Mouse (Mus musculus) forebrain, embryonic 12.5 days (tissue): Measurements from ENCODE around the gene Wsb1. TPM values are rescaled to one million over a fixed set of nuclear protein-coding genes. Genes with fewer than 3 reads are reported as not detected.
A peak's percentile ranks its signal among the peaks of the same experiment; 100 is the strongest.
"Not testable (repeated sequence)": the region's sequence is repeated elsewhere in the genome, so short reads cannot be mapped to it uniquely, and the experiment has no call there.

Experiments used
- ATAC-seq: fragments of 200-750 bp; cut with Nextera tagmentation; 2 replicates; pipeline ENCODE4 v1.8.0; 2017; ENCODE audit warnings: moderate TSS enrichment; ENCODE audit not compliant: low FRiP score
- H3K27ac ChIP-seq: fragments of 300-500 bp; sonication (generic); 2 replicates; pipeline ENCODE4 v1.5.1; 2016; ENCODE audit warnings: mild to moderate bottlenecking
- H3K27me3 ChIP-seq: fragments of 300-500 bp; sonication (generic); 2 replicates; pipeline ENCODE4 v1.6.1; 2016; ENCODE audit warnings: mild to moderate bottlenecking
- H3K36me3 ChIP-seq: fragments of 300-500 bp; sonication (generic); replicated peaks from 2 replicates; pipeline ENCODE4 v1.6.1; 2016; ENCODE audit warnings: mild to moderate bottlenecking
- H3K4me1 ChIP-seq: fragments of 300-500 bp; sonication (generic); 2 replicates; pipeline ENCODE4 v1.6.1; 2016
- H3K4me2 ChIP-seq: fragments of 300-500 bp; sonication (generic); 2 replicates; pipeline ENCODE4 v1.6.1; 2016; ENCODE audit warnings: mild to moderate bottlenecking, moderate library complexity
- H3K4me3 ChIP-seq: fragments of 300-500 bp; sonication (generic); replicated peaks from 2 replicates; pipeline ENCODE4 v1.5.1; 2016; ENCODE audit warnings: mild to moderate bottlenecking
- H3K9ac ChIP-seq: fragments of 300-500 bp; sonication (generic); 2 replicates; pipeline ENCODE4 v1.6.1; 2016; ENCODE audit warnings: mild to moderate bottlenecking
- H3K9me3 ChIP-seq: fragments of 300-500 bp; sonication (generic); 2 replicates; pipeline ENCODE4 v1.6.1; 2016
- WGBS: fragments of 180-500 bp; shearing (Covaris S2); methylation state at CpG from one replicate; pipeline ENCODE4 v1.1.7; 2016; 5-methylcytosine and 5-hydroxymethylcytosine counted together
- polyA plus RNA-seq: library from polyadenylated mRNA; unstranded; fragments of >200 nt; fragmentation: Nextera tagmentation; extraction: Ambion mirVana; gene quantifications from 2 replicates; pipeline ENCODE4 v1.2.1, GENCODE M21; 2016

The Wsb1 gene
- polyA plus RNA-seq = 457 and 459 TPM in 2 replicates

DNA sequence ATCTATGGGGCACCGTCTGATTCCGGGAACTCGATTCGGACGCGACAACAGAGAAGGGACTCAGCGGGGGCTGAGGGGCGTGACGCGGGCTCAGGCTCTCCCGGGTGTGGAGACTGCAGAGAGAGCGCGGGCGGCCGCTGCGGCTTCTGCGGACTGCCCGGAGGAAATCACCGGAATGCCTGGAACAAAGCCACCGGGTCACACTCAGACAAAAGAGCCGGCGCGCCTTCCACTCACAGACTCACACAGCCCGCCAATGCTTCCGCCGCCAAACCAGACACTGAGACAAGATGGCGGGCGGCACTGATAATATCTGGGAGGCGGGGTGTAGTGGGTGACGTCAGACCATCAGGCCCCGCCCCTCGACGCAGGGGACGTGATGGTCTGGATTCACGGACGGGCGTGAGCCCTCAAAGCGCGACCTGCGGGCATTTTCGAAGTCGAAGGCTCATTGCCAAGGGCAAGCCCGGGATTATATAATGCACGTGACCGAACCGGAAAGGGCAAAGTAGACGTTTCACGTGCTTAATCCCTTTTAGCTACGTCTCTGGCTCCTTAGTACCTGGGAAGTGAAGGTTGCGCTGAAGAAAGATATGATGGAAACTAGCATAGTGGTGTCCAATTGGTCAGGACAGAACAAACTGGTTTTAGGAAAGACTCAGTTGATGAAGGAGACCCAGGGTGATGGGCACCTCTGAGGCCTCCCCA, at the start of gene Wsb1:
Gene Wsb1, minus strand, starts transcription at position 281 of the 708 bp plus-strand sequence.
- Histone ChIP-seq H3K9ac (peak within 1 kb of the TSS; percentile 92), H3K36me3 (peaks cover 21% of the 10 kb centered on the region), H3K27me3 (peaks cover 10% of the 10 kb centered on the region; the same call in 1 of the 2 replicates), H3K4me3 (peak within 1 kb of the TSS; percentile 93), H3K27ac (peak within 1 kb of the TSS; percentile 97), H3K4me1 (peaks cover 17% of the 10 kb centered on the region), H3K4me2 (peak within 1 kb of the TSS; percentile 80), H3K9me3 (no peaks in the 10 kb centered on the region)
- peak; percentile 97 for ATAC-seq
- 1% methylated on average over 50 of the region's 50 CpGs for WGBS

DNA sequence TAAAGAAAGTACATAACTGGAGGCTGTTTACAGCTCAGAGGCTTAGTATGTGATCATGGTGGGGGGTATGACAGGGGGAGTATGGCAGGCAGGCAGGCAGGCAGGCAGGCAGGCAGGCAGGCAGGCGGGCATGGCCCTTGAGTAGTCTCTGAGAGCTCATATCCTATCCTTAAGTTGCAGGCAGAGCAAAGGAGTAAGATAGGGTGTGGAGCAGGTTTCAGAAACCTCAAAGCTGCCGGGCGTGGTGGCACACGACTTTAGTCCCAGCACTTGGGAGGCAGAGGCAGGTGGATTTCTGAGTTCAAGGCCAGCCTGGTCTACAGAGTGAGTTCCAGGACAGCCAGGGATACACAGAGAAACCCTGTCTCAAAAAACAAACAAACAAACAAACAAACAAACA, 49.8 kb upstream of the Wsb1 start:
- not testable (repeated sequence) for H3K4me3 ChIP-seq

DNA sequence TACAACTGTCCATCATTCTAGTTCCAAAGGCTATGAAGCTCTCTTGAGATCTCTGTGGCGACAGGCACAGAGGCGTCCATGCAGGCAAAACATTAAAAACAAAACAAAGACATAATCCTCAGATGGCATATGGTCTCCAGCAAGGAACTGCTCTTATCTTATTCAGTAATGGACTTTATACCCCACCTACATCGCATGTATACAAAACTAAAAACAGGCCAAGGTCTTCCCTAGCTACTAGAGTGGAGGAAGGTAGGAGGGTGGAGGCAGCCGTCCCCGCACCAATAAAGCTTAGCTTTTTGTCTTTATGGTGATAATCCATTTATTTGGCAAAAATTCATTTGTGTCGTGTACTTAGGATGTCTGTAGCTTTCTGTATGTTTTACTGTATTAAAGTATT, 48.6 kb upstream of the Wsb1 start:
- Histone ChIP-seq H3K4me3 (no peak overlapping the region), H3K9ac (no peak overlapping the region), H3K27me3 (no peaks in the 10 kb centered on the region), H3K4me1 (peaks cover 23% of the 10 kb centered on the region), H3K27ac (no peak overlapping the region), H3K36me3 (no peaks in the 10 kb centered on the region), H3K9me3 (no peaks in the 10 kb centered on the region), H3K4me2 (no peak overlapping the region)
- no peak for ATAC-seq
- WGBS = 80% methylated on average over 6 of the region's 6 CpGs

More for the DNA sequence above, 49.8 kb upstream of the Wsb1 start:
- H3K4me2 ChIP-seq, H3K9ac ChIP-seq, H3K36me3 ChIP-seq, H3K27me3 ChIP-seq, ATAC-seq, H3K27ac ChIP-seq, H3K9me3 ChIP-seq: not testable (repeated sequence)
- peaks cover 25% of the 10 kb centered on the region for H3K4me1 ChIP-seq
- 92% methylated on average over 4 of the region's 4 CpGs for WGBS

DNA sequence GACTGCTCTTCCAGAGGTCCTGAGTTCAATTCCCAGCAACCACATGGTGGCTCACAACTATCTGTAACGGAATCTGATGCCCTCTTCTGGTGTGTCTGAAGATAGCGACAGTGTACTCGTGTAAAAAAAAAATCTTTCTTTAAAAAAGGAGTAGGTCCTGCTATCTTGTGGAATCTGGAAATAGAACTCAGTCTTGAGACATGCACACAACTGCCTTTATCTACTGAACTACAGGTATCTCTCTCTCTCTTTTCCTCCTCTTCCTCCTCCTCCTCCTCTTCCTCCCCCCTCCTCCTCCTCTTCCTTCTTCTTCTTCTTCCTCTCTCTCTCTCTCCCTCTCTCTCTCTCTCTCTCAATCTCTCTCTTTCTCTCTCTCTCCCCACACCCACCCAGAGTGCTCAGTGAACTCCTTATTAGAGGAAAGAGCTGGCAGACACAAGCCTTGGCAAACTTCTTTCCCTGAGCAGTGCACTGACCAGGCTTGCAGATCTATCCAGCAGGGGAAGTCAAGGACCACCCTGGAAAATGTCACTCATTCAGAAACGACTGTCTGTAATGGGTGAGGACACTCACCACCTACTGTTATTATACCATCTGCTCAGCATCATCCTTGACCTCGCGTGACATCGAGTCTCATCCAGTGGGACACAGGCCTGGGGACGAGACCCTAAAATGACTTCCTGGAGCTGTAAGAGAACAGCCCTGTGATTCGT, 45.4 kb upstream of the Wsb1 start:
- Histone ChIP-seq H3K4me2 (no peak overlapping the region), H3K9ac (no peak overlapping the region), H3K27me3 (no peaks in the 10 kb centered on the region), H3K36me3 (no peaks in the 10 kb centered on the region), H3K4me1 (no peaks in the 10 kb centered on the region), H3K4me3 (no peak overlapping the region), H3K27ac (no peak overlapping the region), H3K9me3 (no peaks in the 10 kb centered on the region)
- ATAC-seq = no peak
- WGBS = 85% methylated on average over 9 of the region's 9 CpGs

DNA sequence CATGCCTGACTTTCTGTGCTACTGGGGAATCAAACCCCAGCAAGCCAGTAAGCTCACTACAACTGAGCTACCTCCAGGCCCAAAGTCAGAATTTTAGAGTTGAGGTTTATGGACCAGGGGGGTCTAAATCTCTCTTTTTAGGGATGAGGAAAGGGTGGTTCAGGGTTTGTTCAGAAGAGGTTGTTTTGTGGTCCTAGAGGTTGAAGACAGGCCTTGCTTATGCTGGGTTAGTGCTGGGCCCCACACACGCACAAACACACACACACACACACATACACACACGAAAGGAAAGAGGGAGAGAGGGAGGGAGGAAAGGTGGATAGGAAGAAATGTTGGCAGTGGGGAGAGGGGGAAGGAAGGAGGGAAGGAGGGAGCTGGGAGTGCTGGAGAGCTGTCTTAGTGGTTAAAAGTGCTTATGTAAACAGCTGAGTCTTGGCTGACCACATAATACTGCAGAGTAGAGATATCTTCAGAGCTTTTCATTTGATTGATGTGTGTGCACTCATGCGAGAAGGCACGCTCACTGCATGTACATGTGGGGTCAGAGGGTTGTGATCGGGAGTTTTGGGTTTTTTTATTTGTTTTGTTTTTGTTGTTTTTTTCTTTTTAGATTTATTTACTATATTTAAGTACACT, 42.5 kb upstream of the Wsb1 start, which contains the start of gene Gm9964:
Gene Gm9964, minus strand, starts transcription at position 51 of the 636 bp plus-strand sequence.
- 85% methylated on average over 5 of the region's 5 CpGs for WGBS
- Histone ChIP-seq H3K27me3 (no peaks in the 10 kb centered on the region), H3K9ac (no peak within 1 kb of the TSS), H3K4me3 (no peak within 1 kb of the TSS), H3K27ac (no peak within 1 kb of the TSS), H3K9me3 (no peaks in the 10 kb centered on the region), H3K36me3 (no peaks in the 10 kb centered on the region), H3K4me2 (no peak within 1 kb of the TSS), H3K4me1 (no peaks in the 10 kb centered on the region)
- no peak for ATAC-seq

DNA sequence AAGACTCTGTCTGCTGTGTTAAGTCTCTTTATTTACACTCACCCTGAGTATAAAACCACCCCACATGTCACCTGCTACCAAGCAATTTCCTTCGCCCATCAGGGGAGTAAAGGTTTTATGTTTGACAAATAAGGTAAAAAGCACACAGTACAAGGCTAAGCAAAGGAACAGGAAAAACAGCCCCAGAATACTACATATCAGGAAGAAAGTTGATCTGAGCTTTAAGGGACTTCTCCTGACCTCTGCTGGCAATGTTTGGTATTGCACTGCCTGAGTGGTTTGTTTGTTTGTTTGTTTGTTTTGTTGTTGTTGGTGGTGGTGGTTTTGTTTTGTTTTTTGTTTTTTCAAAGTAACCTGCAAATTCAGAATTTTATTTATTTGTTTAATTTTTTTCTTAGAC, 41.7 kb upstream of the Wsb1 start:
- no peak for ATAC-seq
- WGBS = 35% methylated on average over 1 of the region's 1 CpGs

DNA sequence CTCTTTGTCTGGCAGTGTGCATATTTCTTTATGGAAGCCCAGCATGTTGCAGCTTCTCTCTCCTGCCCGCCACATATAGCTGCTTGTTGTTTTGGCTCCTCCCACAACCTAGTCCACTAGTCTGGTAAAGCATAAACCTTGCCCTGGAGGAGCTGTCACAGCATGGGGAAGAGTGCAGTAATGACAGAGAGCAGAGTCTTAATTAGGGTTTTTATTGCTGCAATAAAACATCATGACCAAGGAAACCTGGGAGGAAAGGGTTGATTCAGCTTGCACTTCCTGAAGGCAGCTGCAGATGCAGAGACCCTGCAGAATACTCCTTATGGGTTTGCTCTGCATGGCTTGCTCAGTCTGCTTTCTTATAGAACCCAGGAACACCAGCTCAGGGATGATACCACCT, 39.5 kb upstream of the Wsb1 start:
- no peaks in the 10 kb centered on the region for H3K27me3 ChIP-seq
- 50% methylated on average over 1 of the region's 1 CpGs for WGBS
- H3K4me1 ChIP-seq = no peaks in the 10 kb centered on the region
- H3K36me3 ChIP-seq = no peaks in the 10 kb centered on the region
- H3K9me3 ChIP-seq = no peaks in the 10 kb centered on the region
- no peak for ATAC-seq
- H3K4me3 ChIP-seq = no peak overlapping the region
- no peak overlapping the region for H3K27ac ChIP-seq
- no peak overlapping the region for H3K9ac ChIP-seq
- H3K4me2 ChIP-seq = no peak overlapping the region

More for the DNA sequence above, 41.7 kb upstream of the Wsb1 start:
- Histone ChIP-seq H3K4me2 (no peak overlapping the region), H3K9ac (no peak overlapping the region), H3K4me1 (no peaks in the 10 kb centered on the region), H3K27me3 (no peaks in the 10 kb centered on the region), H3K4me3 (no peak overlapping the region), H3K36me3 (no peaks in the 10 kb centered on the region), H3K27ac (no peak overlapping the region), H3K9me3 (no peaks in the 10 kb centered on the region)

DNA sequence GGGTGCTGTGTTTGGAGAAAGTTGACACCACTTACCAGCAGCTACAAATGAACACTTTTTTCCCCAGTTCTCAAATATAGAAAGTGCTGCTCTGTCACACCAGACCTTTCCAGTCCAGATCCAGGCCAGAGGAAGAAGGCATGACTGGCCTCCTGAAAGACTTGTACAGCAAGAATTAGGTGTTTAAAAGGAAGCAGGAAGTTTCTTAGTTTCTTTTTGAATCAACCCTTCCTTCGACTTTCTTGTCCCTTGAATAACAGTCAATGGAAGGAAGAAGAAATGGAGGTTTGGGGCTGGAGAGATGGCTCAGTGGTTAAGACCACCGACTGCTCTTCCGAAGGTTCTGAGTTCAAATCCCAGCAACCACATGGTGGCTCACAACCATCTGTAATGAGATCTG, 38.6 kb upstream of the Wsb1 start:
- no peak for ATAC-seq
- 98% methylated on average over 3 of the region's 3 CpGs for WGBS
- H3K36me3 ChIP-seq = no peaks in the 10 kb centered on the region
- no peaks in the 10 kb centered on the region for H3K9me3 ChIP-seq
- no peak overlapping the region for H3K27ac ChIP-seq
- no peak overlapping the region for H3K4me2 ChIP-seq
- H3K9ac ChIP-seq = no peak overlapping the region
- H3K4me3 ChIP-seq = no peak overlapping the region
- H3K27me3 ChIP-seq = no peaks in the 10 kb centered on the region
- no peaks in the 10 kb centered on the region for H3K4me1 ChIP-seq

DNA sequence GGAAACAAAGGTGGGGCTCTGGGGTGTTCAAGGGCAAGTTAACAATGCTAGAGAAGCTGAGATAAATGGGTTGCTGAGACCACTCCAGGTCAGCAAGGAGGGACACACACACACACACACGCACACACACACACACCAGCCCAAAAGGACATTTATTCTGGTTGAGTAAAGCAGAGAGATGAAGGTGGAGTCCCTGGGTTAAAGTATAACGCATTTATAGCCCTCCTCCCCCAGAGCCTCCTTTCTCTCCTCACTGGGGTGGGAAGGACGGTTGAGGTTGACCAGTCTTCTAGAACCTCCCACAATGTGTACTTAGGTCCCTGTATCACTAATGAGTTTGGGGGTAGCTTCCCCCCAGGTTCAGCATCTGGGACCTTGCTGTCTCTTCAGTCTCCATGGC, 37.7 kb upstream of the Wsb1 start:
- WGBS = 85% methylated on average over 3 of the region's 3 CpGs
- no peaks in the 10 kb centered on the region for H3K27me3 ChIP-seq
- no peak overlapping the region for H3K4me3 ChIP-seq
- H3K4me2 ChIP-seq = no peak overlapping the region
- H3K4me1 ChIP-seq = no peaks in the 10 kb centered on the region
- H3K27ac ChIP-seq = no peak overlapping the region
- H3K9ac ChIP-seq = no peak overlapping the region
- H3K9me3 ChIP-seq = no peaks in the 10 kb centered on the region
- ATAC-seq = no peak
- no peaks in the 10 kb centered on the region for H3K36me3 ChIP-seq

DNA sequence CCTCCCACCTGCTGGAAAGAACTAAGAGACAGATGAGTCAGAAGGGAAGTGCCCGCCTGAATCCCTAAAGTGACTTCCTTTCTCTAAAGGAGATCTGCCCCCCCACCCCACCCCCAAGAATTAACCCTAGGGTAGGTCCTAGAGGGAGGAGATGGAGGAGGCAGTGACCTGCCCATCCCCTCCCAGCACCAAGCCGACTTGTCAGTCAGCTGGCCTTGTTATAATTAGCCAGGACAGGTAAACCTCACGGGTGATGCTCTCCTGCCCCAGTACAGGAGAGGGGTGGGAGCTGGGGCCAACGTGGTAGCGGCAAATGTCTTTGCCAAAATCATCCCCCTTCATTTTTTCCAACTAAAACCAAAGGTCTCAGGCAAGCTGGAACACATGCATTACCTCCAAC, 37.2 kb upstream of the Wsb1 start:
- H3K4me1 ChIP-seq = no peaks in the 10 kb centered on the region
- no peaks in the 10 kb centered on the region for H3K9me3 ChIP-seq
- H3K4me2 ChIP-seq = no peak overlapping the region
- H3K4me3 ChIP-seq = no peak overlapping the region
- ATAC-seq = no peak
- no peaks in the 10 kb centered on the region for H3K27me3 ChIP-seq
- H3K9ac ChIP-seq = no peak overlapping the region
- 68% methylated on average over 5 of the region's 5 CpGs for WGBS
- no peak overlapping the region for H3K27ac ChIP-seq
- H3K36me3 ChIP-seq = no peaks in the 10 kb centered on the region

DNA sequence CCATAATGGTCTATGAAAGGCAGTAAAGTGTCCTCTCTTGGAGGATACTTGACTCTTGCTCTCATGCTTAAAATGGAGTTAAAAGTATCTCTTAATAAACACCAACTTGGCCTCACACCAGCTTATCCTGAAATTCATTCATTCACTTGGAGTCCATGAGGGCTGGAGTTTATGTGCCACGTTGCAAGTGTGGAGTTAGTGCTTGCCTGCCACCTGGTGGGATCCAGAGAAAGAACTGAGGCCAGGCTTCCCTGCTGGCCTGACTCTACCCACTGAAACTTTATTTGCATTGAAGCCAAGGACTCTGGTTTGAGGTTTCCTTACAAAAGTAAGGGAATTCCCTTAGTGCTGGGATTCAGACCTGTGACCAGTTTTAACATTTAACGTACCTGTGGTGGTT, 36.0 kb upstream of the Wsb1 start:
- 48% methylated on average over 2 of the region's 2 CpGs for WGBS
- Histone ChIP-seq H3K9me3 (no peaks in the 10 kb centered on the region), H3K4me3 (no peak overlapping the region), H3K4me1 (no peaks in the 10 kb centered on the region), H3K4me2 (no peak overlapping the region), H3K9ac (no peak overlapping the region), H3K36me3 (no peaks in the 10 kb centered on the region), H3K27ac (no peak overlapping the region), H3K27me3 (no peaks in the 10 kb centered on the region)
- ATAC-seq = no peak

DNA sequence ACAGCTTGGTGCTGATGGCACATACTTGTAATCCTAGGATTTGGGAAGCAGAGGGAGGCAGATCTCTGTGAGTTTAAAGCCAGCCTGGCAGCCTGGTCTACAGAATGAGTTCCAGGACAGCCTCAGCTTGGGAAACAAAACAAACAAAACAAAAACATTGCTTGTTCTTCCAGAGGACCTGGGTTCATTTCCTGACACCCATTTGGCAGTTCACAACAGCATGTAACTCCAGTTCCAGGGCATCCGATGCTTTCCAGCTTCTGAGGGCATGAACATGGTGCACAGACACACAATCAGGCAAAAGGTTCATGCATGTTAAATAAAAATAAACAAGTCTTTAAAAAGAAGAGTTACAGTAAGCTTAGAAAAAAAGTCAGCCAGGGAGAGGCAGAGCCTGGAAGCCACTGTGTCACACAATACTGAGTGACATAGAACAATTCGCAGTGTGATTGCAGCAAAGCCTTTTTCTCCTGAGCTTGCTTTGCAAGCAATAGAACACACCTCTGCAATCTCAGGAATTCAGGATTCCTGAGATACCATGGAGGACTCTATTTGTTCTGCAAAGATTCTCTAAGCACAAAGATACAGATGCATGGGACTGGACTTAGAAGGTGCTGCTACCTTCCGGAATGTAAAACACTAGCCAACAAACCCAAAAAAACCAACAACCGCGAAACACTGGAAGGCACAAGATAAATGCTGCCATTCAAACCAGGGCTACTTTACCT, 34.6 kb upstream of the Wsb1 start:
- ATAC-seq = no peak
- Histone ChIP-seq H3K27ac (no peak overlapping the region), H3K4me3 (no peak overlapping the region), H3K9me3 (no peaks in the 10 kb centered on the region), H3K9ac (no peak overlapping the region), H3K4me2 (no peak overlapping the region), H3K36me3 (no peaks in the 10 kb centered on the region), H3K27me3 (no peaks in the 10 kb centered on the region), H3K4me1 (no peaks in the 10 kb centered on the region)
- 92% methylated on average over 5 of the region's 5 CpGs for WGBS
